Mouse (Mus musculus) neural tube, embryonic 14.5 days (tissue): Measurements from ENCODE around the gene Ttn. TPM values are rescaled to one million over a fixed set of nuclear protein-coding genes. Genes with fewer than 3 reads are reported as not detected.

ENCODE experiments used
- ATAC-seq: fragments of 200-750 bp; cut with Nextera tagmentation; 2 replicates; pipeline ENCODE4 v1.8.0; 2017; ENCODE audit warnings: low read depth, mild to moderate bottlenecking, moderate TSS enrichment, moderate library complexity
- H3K27ac ChIP-seq: fragments of 300-500 bp; sonication (generic); 2 replicates; pipeline ENCODE4 v1.5.1; 2014; ENCODE audit warnings: low read depth, mild to moderate bottlenecking, control low read depth, low read length, moderate library complexity, mixed read lengths
- H3K27me3 ChIP-seq: fragments of 300-500 bp; sonication (generic); 2 replicates; pipeline ENCODE4 v1.6.1; 2014; ENCODE audit warnings: low read length; ENCODE audit not compliant: control insufficient read depth, insufficient read depth
- H3K36me3 ChIP-seq: fragments of 300-500 bp; sonication (generic); 2 replicates; pipeline ENCODE4 v1.6.1; 2014; ENCODE audit warnings: low read length, mixed read lengths; ENCODE audit not compliant: control insufficient read depth, insufficient read depth
- H3K4me1 ChIP-seq: fragments of 300-500 bp; sonication (generic); 2 replicates; pipeline ENCODE4 v1.6.1; 2014; ENCODE audit warnings: low read length; ENCODE audit not compliant: control insufficient read depth, insufficient read depth
- H3K4me2 ChIP-seq: fragments of 300-500 bp; sonication (generic); 2 replicates; pipeline ENCODE4 v1.6.1; 2014; ENCODE audit warnings: mild to moderate bottlenecking, low read depth, low read length, control low read depth
- H3K4me3 ChIP-seq: fragments of 300-500 bp; sonication (generic); 2 replicates; pipeline ENCODE4 v1.5.1; 2014; ENCODE audit warnings: low read depth, low read length, control low read depth, mixed read lengths
- H3K9ac ChIP-seq: fragments of 300-500 bp; sonication (generic); replicated peaks from 2 replicates; pipeline ENCODE4 v1.6.1; 2014; ENCODE audit warnings: low read depth, mild to moderate bottlenecking, control low read depth, low read length, mixed read lengths
- H3K9me3 ChIP-seq: fragments of 300-500 bp; sonication (generic); 2 replicates; pipeline ENCODE4 v1.6.1; 2016; ENCODE audit warnings: low read length; ENCODE audit not compliant: control insufficient read depth
- WGBS: fragments of 180-500 bp; shearing (Covaris S2); extraction: QIAGEN DNeasy Blood & Tissue Kit; methylation state at CpG from one replicate; pipeline ENCODE4 v1.1.7; 2014; 5-methylcytosine and 5-hydroxymethylcytosine counted together
- polyA plus RNA-seq: library from polyadenylated mRNA; unstranded; fragments of >200 nt; fragmentation: Nextera tagmentation; extraction: Ambion mirVana; gene quantifications from 2 replicates; pipeline ENCODE4 v1.2.1, GENCODE M21; 2014

The Ttn gene
- polyA plus RNA-seq, 1 experiment from 2014 or later, result 1.9 TPM

- no peak overlapping the region for H3K4me3 ChIP-seq
- H3K36me3 ChIP-seq, result no peaks in the 10 kb centered on the region
- H3K27ac ChIP-seq, result no peak overlapping the region
- H3K4me1 ChIP-seq, result no peaks in the 10 kb centered on the region
- no peaks in the 10 kb centered on the region for H3K27me3 ChIP-seq
- H3K4me2 ChIP-seq, result no peak overlapping the region
- H3K9ac ChIP-seq, result no peak overlapping the region
- no peak for ATAC-seq
- H3K9me3 ChIP-seq, result no peaks in the 10 kb centered on the region
These were observed 161.9 kb downstream of the Ttn start for GRCm38 (mm10) chr2:76820472-76820871.

GRCm38 (mm10) chr2:76817796-76818195, 164.6 kb downstream of the Ttn start:
- no peak overlapping the region for H3K4me3 ChIP-seq
- WGBS, result 14% methylated on average over 2 of the region's 2 CpGs
- H3K9me3 ChIP-seq, result no peaks in the 10 kb centered on the region
- H3K36me3 ChIP-seq, result no peaks in the 10 kb centered on the region
- no peaks in the 10 kb centered on the region for H3K27me3 ChIP-seq
- no peak overlapping the region for H3K9ac ChIP-seq
- no peak overlapping the region for H3K27ac ChIP-seq
- H3K4me1 ChIP-seq, result no peaks in the 10 kb centered on the region
- no peak overlapping the region for H3K4me2 ChIP-seq
- ATAC-seq, result no peak

- no peaks in the 10 kb centered on the region for H3K4me1 ChIP-seq
- no peak overlapping the region for H3K4me3 ChIP-seq
- no peak overlapping the region for H3K9ac ChIP-seq
- no peaks in the 10 kb centered on the region for H3K9me3 ChIP-seq
- no peak for ATAC-seq
- H3K4me2 ChIP-seq, result no peak overlapping the region
- no peaks in the 10 kb centered on the region for H3K36me3 ChIP-seq
- WGBS, result 92% methylated on average over 20 of the region's 20 CpGs
- no peaks in the 10 kb centered on the region for H3K27me3 ChIP-seq
- no peak overlapping the region for H3K27ac ChIP-seq
These were observed 168.1 kb downstream of the Ttn start for GRCm38 (mm10) chr2:76814048-76814817.

- Histone ChIP-seq H3K4me1 (no peaks in the 10 kb centered on the region), H3K4me2 (no peak overlapping the region), H3K9me3 (no peaks in the 10 kb centered on the region), H3K36me3 (no peaks in the 10 kb centered on the region), H3K27me3 (no peaks in the 10 kb centered on the region), H3K9ac (no peak overlapping the region), H3K4me3 (no peak overlapping the region), H3K27ac (no peak overlapping the region)
- no peak for ATAC-seq
- WGBS, result 98% methylated on average over 17 of the region's 17 CpGs
These were observed 171.2 kb downstream of the Ttn start for GRCm38 (mm10) chr2:76811160-76811559.

DNA sequence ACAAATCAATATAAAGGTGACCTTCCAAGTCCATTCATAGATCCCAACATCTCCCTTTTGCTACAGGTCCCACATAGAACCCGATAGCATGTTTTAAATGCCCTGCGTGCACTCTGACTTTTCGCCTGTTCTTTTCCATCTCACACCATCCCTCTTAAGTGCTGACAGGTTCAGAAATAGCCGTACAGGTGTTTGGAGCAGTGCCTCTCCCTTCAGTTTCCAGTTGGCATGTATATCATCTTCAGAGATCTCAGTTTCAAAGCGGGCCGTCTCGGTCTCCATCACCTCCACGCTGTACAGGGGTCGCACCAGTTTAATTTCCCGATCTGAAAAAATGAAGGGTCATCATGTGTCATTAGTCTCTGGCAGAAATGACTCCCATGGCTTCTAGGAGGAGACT, 174.0 kb downstream of the Ttn start:
- H3K4me3 ChIP-seq, result no peak overlapping the region
- ATAC-seq, result no peak
- H3K36me3 ChIP-seq, result no peaks in the 10 kb centered on the region
- H3K27ac ChIP-seq, result no peak overlapping the region
- no peaks in the 10 kb centered on the region for H3K9me3 ChIP-seq
- no peaks in the 10 kb centered on the region for H3K4me1 ChIP-seq
- H3K27me3 ChIP-seq, result no peaks in the 10 kb centered on the region
- WGBS, result 97% methylated on average over 10 of the region's 10 CpGs
- no peak overlapping the region for H3K4me2 ChIP-seq
- no peak overlapping the region for H3K9ac ChIP-seq

DNA sequence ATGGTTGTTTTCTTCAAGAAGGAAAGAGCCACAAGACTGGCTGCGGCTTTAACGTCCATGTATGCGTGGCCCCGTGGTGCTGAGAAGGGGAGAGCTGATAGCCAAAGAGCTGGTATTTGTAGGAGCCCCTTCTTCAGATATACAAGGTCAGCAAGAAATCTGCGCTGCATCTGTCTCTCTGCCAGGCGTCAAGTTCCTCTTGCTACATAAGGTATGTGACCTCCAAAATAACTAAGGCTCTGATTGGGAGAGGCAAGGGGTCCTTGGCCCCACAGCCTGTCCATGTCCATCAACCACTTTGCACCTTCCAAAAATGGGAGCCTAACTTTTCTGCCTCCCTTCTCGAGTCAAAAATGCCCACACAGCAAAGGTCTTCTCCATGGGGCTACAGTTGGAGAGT, 175.1 kb downstream of the Ttn start:
- H3K9ac ChIP-seq, result no peak overlapping the region
- no peak overlapping the region for H3K27ac ChIP-seq
- no peak overlapping the region for H3K4me2 ChIP-seq
- H3K4me3 ChIP-seq, result no peak overlapping the region
- H3K36me3 ChIP-seq, result no peaks in the 10 kb centered on the region
- no peaks in the 10 kb centered on the region for H3K4me1 ChIP-seq
- no peaks in the 10 kb centered on the region for H3K9me3 ChIP-seq
- no peaks in the 10 kb centered on the region for H3K27me3 ChIP-seq
- no peak for ATAC-seq
- 85% methylated on average over 7 of the region's 7 CpGs for WGBS

DNA sequence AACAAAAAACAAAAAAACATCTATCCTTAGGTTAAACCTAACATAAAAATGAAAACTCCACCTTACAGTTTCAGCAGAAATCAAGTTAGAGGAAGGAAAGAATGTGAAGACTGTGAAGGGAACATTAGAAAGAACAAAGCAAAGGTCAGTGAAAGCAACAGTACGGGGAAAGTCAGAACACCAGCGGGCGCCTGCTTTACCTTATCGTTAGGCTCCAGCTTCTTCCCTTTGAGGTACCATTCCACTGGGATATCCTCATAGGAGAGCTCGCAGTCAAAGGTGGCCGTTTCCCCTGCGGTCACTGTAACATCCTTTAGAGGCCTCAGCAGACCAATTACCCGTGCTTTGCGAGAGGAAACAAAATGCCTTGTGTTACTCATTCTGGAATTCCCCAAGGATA, 175.5 kb downstream of the Ttn start:
- H3K9me3 ChIP-seq, result no peaks in the 10 kb centered on the region
- 73% methylated on average over 9 of the region's 9 CpGs for WGBS
- H3K27ac ChIP-seq, result no peak overlapping the region
- ATAC-seq, result no peak
- no peaks in the 10 kb centered on the region for H3K4me1 ChIP-seq
- no peak overlapping the region for H3K4me2 ChIP-seq
- no peaks in the 10 kb centered on the region for H3K36me3 ChIP-seq
- no peak overlapping the region for H3K9ac ChIP-seq
- no peaks in the 10 kb centered on the region for H3K27me3 ChIP-seq
- H3K4me3 ChIP-seq, result no peak overlapping the region

GRCm38 (mm10) chr2:76806376-76806775, 176.0 kb downstream of the Ttn start:
- no peaks in the 10 kb centered on the region for H3K9me3 ChIP-seq
- no peak overlapping the region for H3K4me2 ChIP-seq
- no peak overlapping the region for H3K9ac ChIP-seq
- no peak overlapping the region for H3K4me3 ChIP-seq
- H3K4me1 ChIP-seq, result no peaks in the 10 kb centered on the region
- H3K27me3 ChIP-seq, result no peaks in the 10 kb centered on the region
- no peaks in the 10 kb centered on the region for H3K36me3 ChIP-seq
- no peak for ATAC-seq
- no peak overlapping the region for H3K27ac ChIP-seq
- WGBS, result 81% methylated on average over 4 of the region's 4 CpGs

DNA sequence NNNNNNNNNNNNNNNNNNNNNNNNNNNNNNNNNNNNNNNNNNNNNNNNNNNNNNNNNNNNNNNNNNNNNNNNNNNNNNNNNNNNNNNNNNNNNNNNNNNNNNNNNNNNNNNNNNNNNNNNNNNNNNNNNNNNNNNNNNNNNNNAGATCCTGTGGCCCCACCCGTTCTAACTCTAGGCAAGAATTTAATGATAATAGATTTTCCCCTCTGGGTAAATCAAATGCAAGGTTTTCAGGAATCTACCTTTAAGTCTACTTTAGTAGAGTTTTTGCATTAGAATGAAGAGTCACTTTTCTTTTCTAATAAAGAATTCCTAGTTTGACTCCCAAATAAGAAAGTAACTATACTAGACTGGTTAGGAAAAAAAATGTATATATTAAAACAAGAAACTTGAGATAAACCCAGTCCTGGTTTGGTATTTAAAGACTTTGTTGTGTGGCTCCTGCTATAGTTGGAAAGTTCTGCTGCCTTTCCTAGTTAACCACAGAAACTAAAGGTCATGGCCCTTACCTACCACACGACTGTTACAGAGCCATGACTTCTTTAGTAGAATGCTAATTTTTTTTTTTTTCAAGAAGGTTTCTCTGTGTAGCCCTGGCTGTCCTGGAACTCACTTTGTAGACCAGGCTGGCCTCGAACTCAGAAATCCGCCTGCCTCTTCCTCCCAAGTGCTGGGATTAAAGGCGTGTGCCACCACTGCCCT, 177.0 kb downstream of the Ttn start:
- no peak overlapping the region for H3K27ac ChIP-seq
- no peaks in the 10 kb centered on the region for H3K4me1 ChIP-seq
- no peak overlapping the region for H3K4me3 ChIP-seq
- H3K36me3 ChIP-seq, result no peaks in the 10 kb centered on the region
- no peaks in the 10 kb centered on the region for H3K27me3 ChIP-seq
- no peak overlapping the region for H3K9ac ChIP-seq
- ATAC-seq, result no peak
- H3K4me2 ChIP-seq, result no peak overlapping the region
- no peaks in the 10 kb centered on the region for H3K9me3 ChIP-seq
- 72% methylated on average over 5 of the region's 5 CpGs for WGBS
